Mouse (Mus musculus): ENCODE results near the gene Sult4a1.

GRCm38 (mm10) chr15:84065140-84065539, 40.4 kb downstream of the Sult4a1 start, which contains the start of gene Efcab6:
- TF ChIP-seq CTCF (IDR thresholded peaks at IDR 0.05; ENCODE audit: borderline replicate concordance, control insufficient read depth, extremely low read depth, insufficient read depth, low read length, poor library complexity) (no peak), POLR2A (IDR thresholded peaks at IDR 0.05; ENCODE audit: control insufficient read depth, extremely low read depth, insufficient read depth, low read length, poor library complexity) (no peak)

All from thymus, adult 2 months (tissue).